Mouse (Mus musculus): ENCODE measurements at regions not wholly inside any gene's neighbourhood (a gene's known extent, or its start where the extent isn't known, plus 50 kb on each side); places are given as distances from the start of the nearest gene placed in this dataset.
A peak's percentile ranks its signal among the peaks of the same experiment; 100 is the strongest.

DNA sequence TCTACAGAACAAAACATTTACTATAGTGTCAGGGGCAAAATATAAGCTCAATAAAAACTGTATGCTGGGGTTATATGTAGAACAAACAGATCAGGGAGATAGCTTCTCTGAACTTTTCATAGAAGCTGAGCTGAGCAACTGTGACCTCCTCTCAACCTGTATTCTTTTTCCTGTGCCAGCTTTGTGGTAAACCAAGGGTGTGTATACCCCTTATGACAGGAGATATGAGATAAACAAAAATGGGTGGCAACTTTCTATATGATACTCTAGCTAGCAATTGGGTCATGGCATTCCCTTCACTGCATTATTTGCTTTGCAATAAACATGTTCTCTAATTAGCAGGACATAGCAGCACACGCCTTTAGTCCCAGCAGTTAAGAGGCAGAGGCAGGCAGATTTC is 79.7 kb upstream of the Acsl4 start:
- no peak overlapping the region for H3K4me2 ChIP-seq (ENCODE audit: low read depth, low read length)
- H3K36me3 ChIP-seq (replicated peaks; ENCODE audit: insufficient read depth, low read length), result no peaks in the 10 kb centered on the region
- no peak overlapping the region for H3K27ac ChIP-seq (ENCODE audit: low read depth)
- no peak overlapping the region for H3K4me3 ChIP-seq (ENCODE audit: low read depth, low read length)
- TF ChIP-seq EP300 (IDR thresholded peaks at IDR 0.05; ENCODE audit: low read depth) (no peak), CTCF (IDR thresholded peaks at IDR 0.05; ENCODE audit: low read depth) (no peak)
- no peaks in the 10 kb centered on the region for H3K9me3 ChIP-seq (ENCODE audit: low read length)
- WGBS (ENCODE audit: insufficient replicate concordance), result 60% methylated on average over 1 of the region's 1 CpGs
- H3K9ac ChIP-seq (replicated peaks), result no peak overlapping the region
- H3K27me3 ChIP-seq (ENCODE audit: insufficient read depth, low read length), result no peaks in the 10 kb centered on the region
- H3K4me1 ChIP-seq (ENCODE audit: insufficient read depth), result no peaks in the 10 kb centered on the region
- ATAC-seq (no peak), DNase-seq (no peak)

DNA sequence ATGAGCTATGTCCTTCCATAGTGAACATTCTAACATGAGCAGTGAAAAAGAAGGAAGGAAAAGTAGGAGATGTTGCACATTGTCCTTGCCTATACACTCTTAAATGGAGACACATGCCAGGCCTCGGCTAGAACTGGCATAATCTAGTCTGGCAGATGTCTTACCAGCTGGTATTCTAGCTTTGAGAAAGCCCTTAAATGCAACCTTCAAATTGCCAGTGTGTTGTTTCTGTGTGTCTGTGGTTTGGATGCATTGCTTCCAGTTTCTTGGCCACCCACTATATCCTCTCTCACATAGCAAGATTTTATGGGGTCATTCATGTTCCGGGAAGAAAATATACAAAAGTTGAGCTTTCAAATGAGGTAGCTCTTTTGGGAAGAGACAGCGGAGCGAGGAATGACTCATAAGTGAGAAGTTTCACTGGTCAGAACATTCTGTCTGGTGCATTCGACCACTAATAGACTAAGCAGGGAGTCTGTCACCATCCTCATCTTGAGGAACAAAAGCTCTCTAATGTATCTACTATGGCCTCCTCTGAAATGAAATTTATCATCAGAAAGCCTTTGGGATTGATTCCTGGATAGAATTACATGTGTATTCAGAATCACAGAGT is 91.0 kb upstream of the Acsl4 start:
- 77% methylated on average over 5 of the region's 5 CpGs for WGBS (ENCODE audit: insufficient replicate concordance)
- H3K9me3 ChIP-seq (ENCODE audit: low read length), result no peaks in the 10 kb centered on the region
- no peaks in the 10 kb centered on the region for H3K27me3 ChIP-seq (ENCODE audit: insufficient read depth, low read length)
- no peaks in the 10 kb centered on the region for H3K36me3 ChIP-seq (replicated peaks; ENCODE audit: insufficient read depth, low read length)
- DNase-seq (no peak), ATAC-seq (no peak)
- H3K27ac ChIP-seq (ENCODE audit: low read depth), result no peak overlapping the region
- no peaks in the 10 kb centered on the region for H3K4me1 ChIP-seq (ENCODE audit: insufficient read depth)
- H3K4me2 ChIP-seq (ENCODE audit: low read depth, low read length), result no peak overlapping the region
- no peak overlapping the region for H3K9ac ChIP-seq (replicated peaks)
- H3K4me3 ChIP-seq (ENCODE audit: low read depth, low read length), result no peak overlapping the region
- TF ChIP-seq EP300 (IDR thresholded peaks at IDR 0.05; ENCODE audit: low read depth), result no peak
- no peak for TF ChIP-seq CTCF (IDR thresholded peaks at IDR 0.05; ENCODE audit: low read depth)

DNA sequence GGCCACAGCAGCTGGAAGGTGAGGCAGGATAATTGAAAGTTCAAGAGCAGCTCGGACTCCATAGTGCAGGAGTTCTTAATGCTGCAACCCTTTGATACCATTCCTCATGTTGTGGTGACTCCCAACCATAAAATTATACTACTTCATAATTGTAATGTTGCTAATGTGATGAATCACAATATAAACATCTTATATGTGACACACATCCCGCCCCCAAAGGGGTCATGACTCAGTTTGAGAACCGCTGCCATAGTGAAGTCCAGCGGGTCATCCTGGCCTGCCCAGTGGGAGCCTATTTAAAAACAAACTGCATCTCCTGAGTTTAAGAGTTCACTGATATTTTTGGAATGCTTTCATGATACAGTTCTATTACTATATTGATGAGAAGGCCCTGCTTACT is 97.7 kb upstream of the Acsl4 start:
- TF ChIP-seq CTCF (IDR thresholded peaks at IDR 0.05; ENCODE audit: low read depth) (no peak), EP300 (IDR thresholded peaks at IDR 0.05; ENCODE audit: low read depth) (no peak)
- DNase-seq, result no peak

DNA sequence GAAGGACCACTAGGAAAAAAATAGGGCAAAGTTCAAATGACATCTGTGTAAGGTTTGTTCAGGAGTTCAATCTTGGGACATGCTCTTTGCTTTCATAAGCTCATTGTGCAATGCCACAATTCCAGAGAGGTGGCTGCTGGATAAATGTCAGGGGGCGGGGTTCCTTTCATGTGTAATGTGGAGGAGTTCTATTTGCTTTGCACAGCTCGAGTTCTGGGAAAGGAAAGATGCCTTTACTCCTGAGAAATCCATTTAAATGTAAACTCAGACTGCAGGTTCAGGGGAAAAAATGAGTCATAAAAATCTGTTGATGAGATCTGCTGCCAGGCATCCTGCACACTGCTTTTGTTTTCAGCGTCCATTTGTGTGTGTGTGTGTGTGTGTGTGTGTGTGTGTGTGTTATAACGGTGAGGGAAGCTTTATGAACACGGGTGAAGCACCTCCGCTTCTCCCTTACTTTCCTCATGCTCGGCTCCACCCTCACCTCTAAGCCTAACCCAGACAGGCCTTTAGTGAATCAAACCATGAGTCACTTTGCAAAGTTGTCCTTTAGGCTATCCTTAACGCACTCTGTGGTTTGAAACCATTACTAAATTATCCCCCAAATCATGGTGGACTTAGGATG is 99.9 kb upstream of the Acsl4 start:
- H3K9ac ChIP-seq (replicated peaks), result no peak overlapping the region
- peak overlapping the region; percentile 72; the same call in 1 of the 2 replicates for H3K27ac ChIP-seq (ENCODE audit: low read depth)
- ATAC-seq, result peak; percentile 93
- no peak overlapping the region for H3K4me2 ChIP-seq (ENCODE audit: low read depth, low read length)
- peak; percentile 37; the same call in 1 of the 2 replicates for TF ChIP-seq EP300 (IDR thresholded peaks at IDR 0.05; ENCODE audit: low read depth)
- no peak for TF ChIP-seq CTCF (IDR thresholded peaks at IDR 0.05; ENCODE audit: low read depth)
- H3K4me3 ChIP-seq (ENCODE audit: low read depth, low read length), result no peak overlapping the region
- DNase-seq, result peak; percentile 29
- H3K27me3 ChIP-seq (ENCODE audit: insufficient read depth, low read length), result no peaks in the 10 kb centered on the region
- H3K9me3 ChIP-seq (ENCODE audit: low read length), result no peaks in the 10 kb centered on the region
- no peaks in the 10 kb centered on the region for H3K36me3 ChIP-seq (replicated peaks; ENCODE audit: insufficient read depth, low read length)
- H3K4me1 ChIP-seq (ENCODE audit: insufficient read depth), result no peaks in the 10 kb centered on the region
- WGBS (ENCODE audit: insufficient replicate concordance), result 60% methylated on average over 8 of the region's 8 CpGs

More for the DNA sequence above, 97.7 kb upstream of the Acsl4 start:
- Histone ChIP-seq H3K4me2 (ENCODE audit: low read depth, low read length) (no peak overlapping the region), H3K36me3 (replicated peaks; ENCODE audit: insufficient read depth, low read length) (no peaks in the 10 kb centered on the region), H3K27ac (ENCODE audit: low read depth) (no peak overlapping the region), H3K27me3 (ENCODE audit: insufficient read depth, low read length) (no peaks in the 10 kb centered on the region), H3K4me3 (ENCODE audit: low read depth, low read length) (no peak overlapping the region), H3K9ac (replicated peaks) (no peak overlapping the region), H3K4me1 (ENCODE audit: insufficient read depth) (no peaks in the 10 kb centered on the region), H3K9me3 (ENCODE audit: low read length) (no peaks in the 10 kb centered on the region)
- ATAC-seq, result no peak
- WGBS (ENCODE audit: insufficient replicate concordance), result 81% methylated on average over 4 of the region's 4 CpGs

DNA sequence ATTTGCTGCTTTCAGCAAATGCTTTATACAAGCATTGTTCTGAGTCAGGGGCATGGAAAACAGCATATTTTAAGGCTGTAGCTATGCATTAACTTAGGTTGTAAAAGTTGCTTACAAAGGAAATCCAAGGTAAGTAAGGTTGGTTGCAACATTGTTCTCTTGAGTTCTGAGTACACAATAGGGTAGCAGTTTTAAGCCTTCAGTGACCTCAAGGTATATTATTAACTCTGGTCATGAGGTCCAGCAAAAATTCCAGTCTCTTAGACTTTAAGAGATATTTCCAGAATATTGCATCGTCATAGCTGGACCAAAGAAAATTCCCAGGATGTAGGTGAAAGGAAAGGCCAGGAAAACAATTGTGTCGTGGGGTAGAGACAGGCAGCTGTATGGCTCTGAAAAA is 110.8 kb upstream of the Acsl4 start:
- Histone ChIP-seq H3K36me3 (replicated peaks; ENCODE audit: insufficient read depth, low read length) (no peaks in the 10 kb centered on the region), H3K27me3 (ENCODE audit: insufficient read depth, low read length) (no peaks in the 10 kb centered on the region), H3K9me3 (ENCODE audit: low read length) (no peaks in the 10 kb centered on the region), H3K27ac (ENCODE audit: low read depth) (no peak overlapping the region), H3K4me3 (ENCODE audit: low read depth, low read length) (no peak overlapping the region), H3K4me1 (ENCODE audit: insufficient read depth) (no peaks in the 10 kb centered on the region), H3K4me2 (ENCODE audit: low read depth, low read length) (no peak overlapping the region), H3K9ac (replicated peaks) (no peak overlapping the region)
- WGBS (ENCODE audit: insufficient replicate concordance), result 64% methylated on average over 2 of the region's 2 CpGs
- ATAC-seq (no peak), DNase-seq (no peak)
- no peak for TF ChIP-seq EP300 (IDR thresholded peaks at IDR 0.05; ENCODE audit: low read depth)
- no peak for TF ChIP-seq CTCF (IDR thresholded peaks at IDR 0.05; ENCODE audit: low read depth)

DNA sequence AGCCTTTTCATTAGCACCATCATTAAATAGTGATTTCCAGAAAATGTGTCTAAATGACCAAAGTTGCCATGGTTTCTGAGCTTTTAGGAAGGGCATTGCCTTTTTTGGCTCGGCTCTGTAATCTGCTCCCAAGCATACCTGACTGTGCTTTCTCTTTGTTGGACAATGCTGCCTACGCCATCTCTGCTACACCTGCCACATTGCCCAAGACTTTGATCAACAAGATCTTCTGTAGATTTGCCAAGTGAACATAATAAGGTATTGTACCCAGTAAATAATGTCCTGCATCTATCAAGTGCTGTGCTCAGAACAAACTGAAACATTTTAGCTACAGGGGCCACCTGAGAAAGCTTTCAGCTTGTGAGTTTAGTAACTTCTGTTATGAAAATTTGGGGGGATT is 114.6 kb upstream of the Acsl4 start:
- Histone ChIP-seq H3K4me1 (ENCODE audit: insufficient read depth) (no peaks in the 10 kb centered on the region), H3K27ac (ENCODE audit: low read depth) (no peak overlapping the region), H3K9ac (replicated peaks) (no peak overlapping the region), H3K4me3 (ENCODE audit: low read depth, low read length) (no peak overlapping the region), H3K9me3 (ENCODE audit: low read length) (no peaks in the 10 kb centered on the region), H3K27me3 (ENCODE audit: insufficient read depth, low read length) (no peaks in the 10 kb centered on the region), H3K4me2 (ENCODE audit: low read depth, low read length) (no peak overlapping the region), H3K36me3 (replicated peaks; ENCODE audit: insufficient read depth, low read length) (no peaks in the 10 kb centered on the region)
- ATAC-seq, result no peak
- TF ChIP-seq CTCF (IDR thresholded peaks at IDR 0.05; ENCODE audit: low read depth), result no peak
- no peak for TF ChIP-seq EP300 (IDR thresholded peaks at IDR 0.05; ENCODE audit: low read depth)
- 69% methylated on average over 2 of the region's 2 CpGs for WGBS (ENCODE audit: insufficient replicate concordance)
- no peak for DNase-seq
